ENCODE assay signal across 9 mouse cellular contexts in the genomic region with DNA sequence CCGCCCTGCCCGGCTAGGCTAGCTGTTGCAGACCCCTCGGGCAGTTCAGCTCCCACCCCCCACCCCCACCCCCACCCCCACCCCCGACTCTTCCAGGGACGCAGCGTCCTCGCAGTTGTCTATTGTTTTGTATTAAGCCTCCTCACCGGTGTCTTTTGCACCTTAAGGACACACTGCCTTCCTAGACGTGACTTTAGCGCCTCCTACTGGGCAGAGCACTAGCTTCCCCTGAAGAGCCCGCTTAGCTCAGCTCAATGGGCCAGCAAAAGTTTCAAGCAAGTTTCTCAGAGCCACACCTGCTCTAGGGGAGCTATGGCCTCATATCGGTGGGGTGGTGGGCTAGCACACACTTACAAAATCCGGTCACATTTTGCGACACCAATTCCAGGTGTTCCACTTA. TPM values are rescaled to one million over a fixed set of nuclear protein-coding genes. Genes with fewer than 3 reads are reported as not detected.
DNase-seq lines count a peak whose midpoint lies in the region; TF ChIP-seq lines count a peak whose summit lies in the region.
"Had no signal": no experiment of that assay in that cellular context is flagged by ENCODE, and none has a peak within 500 bp of the region (broad histone marks: within the 10 kb centered on the region; RNA-seq: fewer than 3 reads in every experiment).

No protein-coding gene starts in this region.

- intact Hi-C loops in heart, postnatal 14 days (cut with DNase I): loop anchor here (2.0 kb wide), 1 partner anchor 59 kb away; no protein-coding TSS in a partner anchor

- H3K9me3 ChIP-seq in ES-E14 (ENCODE audit: control insufficient read depth, insufficient read depth, low read depth, low read length): no peaks in the 10 kb centered on the region
- H3K9me3 ChIP-seq in embryonic facial prominence, embryonic 10.5 days: no peaks in the 10 kb centered on the region
- H3K9me3 ChIP-seq: limb, embryonic 13.5 days had no signal

- WGBS in embryonic facial prominence, embryonic 10.5 days: 5% methylated on average over 14 of the region's 14 CpGs

- H3K27ac ChIP-seq in ES-E14 (ENCODE audit: insufficient read depth, low read depth, low read length, poor library complexity, severe bottlenecking): no peak overlapping the region
- no peak overlapping the region for H3K27ac ChIP-seq in embryonic facial prominence, embryonic 10.5 days (replicated peaks)
- H3K27ac ChIP-seq: limb, embryonic 13.5 days had no signal

- DNase-seq in ES-E14 (ENCODE audit: low read depth, low spot score): peak; percentile 91
- peak; percentile 92 for DNase-seq in adrenal gland, postnatal 14 days
- peak; percentile 76 for DNase-seq in embryonic facial prominence, embryonic 10.5 days (ENCODE audit: low spot score)
- DNase-seq in heart, postnatal 14 days: peak; percentile 68 to 85
- DNase-seq in layer of hippocampus, postnatal 10 days (ENCODE audit: low spot score in 2 of 2): peak; percentile 59 to 68
- DNase-seq in lung, postnatal 4 days: peak; percentile 57 to 82
- peak; percentile 64 for DNase-seq in right cerebral cortex, adult 18-20 months
- peak; percentile 82 for DNase-seq in urinary bladder, postnatal 14 days (ENCODE audit: low spot score)

- H3K27me3 ChIP-seq in embryonic facial prominence, embryonic 10.5 days (replicated peaks; ENCODE audit: low read depth, poor library complexity, severe bottlenecking): 0 out of 2 replicates have a peak, but pooled peaks cover 10% of the 10 kb centered on the region

- peak overlapping the region in 1 of 2 experiments; percentile 42; a peak in 1 of 4 replicates for H3K4me3 ChIP-seq in ES-E14 (ENCODE audit: insufficient read depth in 1 of 2, low read depth in 1 of 2, low read length in 2 of 2, poor library complexity in 1 of 2, severe bottlenecking in 1 of 2)
- peak overlapping the region; percentile 37; the same call in 1 of the 2 replicates for H3K4me3 ChIP-seq in embryonic facial prominence, embryonic 10.5 days
- H3K4me3 ChIP-seq: limb, embryonic 13.5 days had no signal

- in situ Hi-C loops in ES-E14 (cut with MboI; ENCODE audit: low sequenced_read_pairs in 2 of 2, unreplicated experiment in 2 of 2): no loop called here

- H3K36me3 ChIP-seq in ES-E14 (ENCODE audit: control insufficient read depth, insufficient read depth, low read length, poor library complexity, severe bottlenecking): no peaks in the 10 kb centered on the region
- no peaks in the 10 kb centered on the region for H3K36me3 ChIP-seq in embryonic facial prominence, embryonic 10.5 days (replicated peaks)
- H3K36me3 ChIP-seq: limb, embryonic 13.5 days had no signal

- no peak overlapping the region for H3K9ac ChIP-seq in ES-E14 (ENCODE audit: insufficient read depth, low read depth, low read length, poor library complexity, severe bottlenecking)
- H3K9ac ChIP-seq: limb, embryonic 13.5 days had no signal

- H3K4me1 ChIP-seq in ES-E14 (ENCODE audit: control insufficient read depth in 2 of 2, insufficient read depth in 2 of 2, low read length in 2 of 2, poor library complexity in 1 of 2): 0 out of 4 replicates have a peak, but pooled peaks cover 0 to 2% of the 10 kb centered on the region in 2 experiments
- 0 out of 2 replicates have a peak, but pooled peaks cover 3% of the 10 kb centered on the region for H3K4me1 ChIP-seq in embryonic facial prominence, embryonic 10.5 days
- H3K4me1 ChIP-seq: limb, embryonic 13.5 days had no signal

TF ChIP-seq in ES-E14, 5 proteins besides CTCF, POLR2A, EP300 and RAD21:
- no peak for TF ChIP-seq HCFC1 (IDR thresholded peaks at IDR 0.05; ENCODE audit: borderline replicate concordance, insufficient read depth, low read length)
- no peak for TF ChIP-seq ZNF384 (IDR thresholded peaks at IDR 0.05; ENCODE audit: low read depth, low read length)
- peak; percentile 57; the same call in 1 of the 2 replicates for TF ChIP-seq ZC3H11A (IDR thresholded peaks at IDR 0.05; ENCODE audit: borderline replicate concordance, low read depth, low read length)
- 0 out of 2 replicates have a peak, but pooled peaks have one; percentile 47 for TF ChIP-seq MAFK (IDR thresholded peaks at IDR 0.05; ENCODE audit: insufficient read depth, low read depth, low read length)
- no peak for TF ChIP-seq CHD2 (IDR thresholded peaks at IDR 0.05; ENCODE audit: low read depth, low read length)

RNA-seq across cellular contexts. Expression of a gene that starts 11.0 kb away (rescaled TPM):
- total RNA-seq in ES-E14 (2012; rRNA removed): 37.2 and 42.4 TPM in 2 replicates
- 59.5 and 77.4 TPM in 2 replicates for total RNA-seq in adrenal gland, postnatal 14 days (2021)
- 58.6 and 60.2 TPM in 2 replicates for polyA plus RNA-seq in embryonic facial prominence, embryonic 10.5 days (2016; fragmentation: Nextera tagmentation; extraction: Ambion mirVana)
- 10 to 100 TPM; 48.9 to 51.7 TPM for total RNA-seq in heart, postnatal 14 days (2021)
- 100 to 1,000 TPM; 116 to 130 TPM for total RNA-seq in layer of hippocampus, postnatal 10 days (2021)

RNA-seq across cellular contexts. Expression of a gene that starts 27.8 kb away (rescaled TPM):
- 13.9 and 17.7 TPM in 2 replicates for total RNA-seq in ES-E14 (2012; rRNA removed)
- total RNA-seq in adrenal gland, postnatal 14 days (2021): 1.8 and 2.8 TPM in 2 replicates
- polyA plus RNA-seq in embryonic facial prominence, embryonic 10.5 days (2016; fragmentation: Nextera tagmentation; extraction: Ambion mirVana): 0.14 and 0.25 TPM in 2 replicates
- under 1 TPM in 1 of 2 experiments, not detected in 1; 0.05 TPM for total RNA-seq in heart, postnatal 14 days (2021)
- 10 to 100 TPM; 39.1 to 43.0 TPM for total RNA-seq in layer of hippocampus, postnatal 10 days (2021)
